Mouse (Mus musculus) lung, adult 2 months (tissue): Measurements from ENCODE around the gene Bcl3. TPM values are rescaled to one million over a fixed set of nuclear protein-coding genes. Genes with fewer than 3 reads are reported as not detected.
A peak's percentile ranks its signal among the peaks of the same experiment; 100 is the strongest.

Experiments
- DNase-seq: peaks from one replicate; pipeline ENCODE4 v3.0.0; 2022
- H3K4me1 ChIP-seq: fragments of 200-500 bp; 2 replicates; pipeline ENCODE4 v1.6.1; 2011; ENCODE audit warnings: low read length; ENCODE audit not compliant: control insufficient read depth, insufficient read depth
- H3K4me3 ChIP-seq: fragments of 200-500 bp; replicated peaks from 2 replicates; pipeline ENCODE3; 2011; ENCODE audit warnings: low read depth, mild to moderate bottlenecking, control low read depth, low read length; ENCODE audit errors: extremely low read depth
- CTCF ChIP-seq: fragments of 200-500 bp; IDR thresholded peaks from 2 replicates; pipeline ENCODE4 v1.5.1; 2011; ENCODE audit warnings: mild to moderate bottlenecking, low read length, control low read depth; ENCODE audit not compliant: insufficient read depth
- POLR2A ChIP-seq: fragments of 200-500 bp; IDR thresholded peaks from 2 replicates; pipeline ENCODE4 v1.6.1; 2011; ENCODE audit warnings: low read depth, mild to moderate bottlenecking, control low read depth, low read length, borderline replicate concordance; ENCODE audit errors: extremely low read depth
- WGBS: fragments of 180-500 bp; shearing (Covaris S2); methylation state at CpG from one replicate; pipeline ENCODE4 v1.1.7; 2018; 5-methylcytosine and 5-hydroxymethylcytosine counted together
- polyA plus RNA-seq: library from polyadenylated mRNA; depleted of rRNA; stranded (reverse); fragments of >200 nt; gene quantifications from 2 replicates; pipeline ENCODE4 v1.2.3, GENCODE M21; 2012

Gene Bcl3
- polyA plus RNA-seq, 1 experiment: 38.7 TPM

GRCm38 (mm10) chr7:19856283-19856682, 33.7 kb upstream of the Bcl3 start:
- WGBS: 80% methylated on average over 6 of the region's 6 CpGs
- TF ChIP-seq POLR2A (no peak), CTCF (no peak)
- Histone ChIP-seq H3K4me1 (no peaks in the 10 kb centered on the region; the same call in 1 of the 2 replicates), H3K4me3 (no peak overlapping the region)
- DNase-seq: no peak

- DNase-seq: no peak
- no peak for TF ChIP-seq CTCF
- TF ChIP-seq POLR2A: no peak
- Histone ChIP-seq H3K4me1 (no peaks in the 10 kb centered on the region; the same call in 1 of the 2 replicates), H3K4me3 (no peak overlapping the region)
- WGBS: 64% methylated on average over 5 of the region's 5 CpGs
Measured at GRCm38 (mm10) chr7:19855663-19856062, 33.1 kb upstream of the Bcl3 start.

GRCm38 (mm10) chr7:19853526-19853925, 31.0 kb upstream of the Bcl3 start:
- Histone ChIP-seq H3K4me1 (no peaks in the 10 kb centered on the region; the same call in 1 of the 2 replicates), H3K4me3 (no peak overlapping the region)
- no peak for DNase-seq
- TF ChIP-seq POLR2A: no peak
- no peak for TF ChIP-seq CTCF
- WGBS: 89% methylated on average over 20 of the region's 20 CpGs

DNA sequence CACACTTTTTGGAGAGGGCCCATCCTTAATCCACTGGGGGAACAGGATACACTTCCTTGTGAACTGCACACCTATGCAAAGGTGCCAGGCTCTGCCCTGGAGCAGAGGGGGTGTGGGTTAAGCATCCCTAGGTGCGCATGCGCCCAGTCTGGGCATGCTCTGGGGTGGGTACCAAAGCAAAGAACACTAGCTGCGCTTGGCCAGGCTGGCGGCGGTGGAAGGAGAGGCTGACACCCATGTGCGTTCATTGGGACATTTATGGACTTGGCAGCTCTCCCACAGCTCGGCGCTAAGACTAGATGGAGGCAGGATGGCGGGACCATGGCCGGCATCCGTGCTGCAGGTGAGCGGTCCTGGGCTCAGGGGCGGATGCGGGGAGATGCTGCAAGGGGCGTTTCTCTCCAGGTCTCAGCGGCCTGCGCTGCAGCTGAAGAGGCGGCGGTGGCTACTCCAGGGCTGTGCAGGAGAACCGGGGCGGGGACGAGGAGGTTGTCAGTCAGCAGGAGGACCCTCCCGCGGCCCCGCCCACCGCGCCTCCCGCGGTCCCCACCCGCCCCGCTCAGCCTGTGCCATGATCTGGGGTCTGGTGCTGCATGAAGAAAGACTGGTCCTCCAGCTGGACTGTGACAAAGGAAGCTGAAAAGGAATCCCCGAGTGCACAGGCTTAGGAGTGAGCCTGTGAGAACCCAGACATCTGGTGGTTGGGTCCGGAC, 29.4 kb upstream of the Bcl3 start, which contains the start of gene Gm19345:
Gm19345 (plus strand) TSS at position 146 of the 713 bp plus-strand sequence.
- DNase-seq: no peak
- H3K4me3 ChIP-seq: no peak within 1 kb of the TSS
- TF ChIP-seq POLR2A: no peak
- 4% methylated on average over 33 of the region's 33 CpGs for WGBS
- H3K4me1 ChIP-seq: no peaks in the 10 kb centered on the region; the same call in 1 of the 2 replicates

DNA sequence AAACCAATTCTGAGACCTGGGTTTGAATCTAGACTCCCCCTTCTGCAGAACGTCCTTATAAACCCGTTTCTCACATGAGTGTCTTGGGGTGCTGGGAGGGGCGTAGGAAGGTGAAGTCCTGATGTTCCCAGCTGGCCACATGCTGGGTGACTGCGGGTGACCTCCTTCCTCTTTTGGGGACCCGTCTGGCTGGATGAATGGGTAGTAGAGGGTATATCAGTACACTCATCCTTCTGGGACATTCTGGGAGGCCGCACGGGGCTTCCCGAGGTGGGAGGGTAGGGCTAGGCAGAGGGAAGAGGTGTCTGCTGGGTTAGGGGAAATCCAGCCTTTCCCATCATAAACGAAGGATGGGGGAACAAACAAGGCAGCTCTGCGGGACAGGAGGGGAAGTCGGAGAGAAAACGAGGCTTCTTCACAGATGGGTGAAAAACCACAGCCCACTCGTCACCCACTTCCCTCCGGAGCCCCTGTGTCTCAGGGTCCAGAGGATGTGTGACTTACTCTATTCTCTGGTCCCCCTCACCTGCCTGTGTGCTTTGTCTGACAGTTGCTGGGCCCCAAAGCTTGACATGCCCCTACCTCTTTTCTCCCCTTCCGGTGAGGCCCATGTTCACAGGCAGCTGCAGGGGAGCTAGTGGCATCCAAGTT, 22.1 kb upstream of the Bcl3 start:
- DNase-seq: no peak
- no peaks in the 10 kb centered on the region for H3K4me1 ChIP-seq
- H3K4me3 ChIP-seq: no peak overlapping the region
- TF ChIP-seq POLR2A (no peak), CTCF (no peak)
- 55% methylated on average over 15 of the region's 15 CpGs for WGBS

DNA sequence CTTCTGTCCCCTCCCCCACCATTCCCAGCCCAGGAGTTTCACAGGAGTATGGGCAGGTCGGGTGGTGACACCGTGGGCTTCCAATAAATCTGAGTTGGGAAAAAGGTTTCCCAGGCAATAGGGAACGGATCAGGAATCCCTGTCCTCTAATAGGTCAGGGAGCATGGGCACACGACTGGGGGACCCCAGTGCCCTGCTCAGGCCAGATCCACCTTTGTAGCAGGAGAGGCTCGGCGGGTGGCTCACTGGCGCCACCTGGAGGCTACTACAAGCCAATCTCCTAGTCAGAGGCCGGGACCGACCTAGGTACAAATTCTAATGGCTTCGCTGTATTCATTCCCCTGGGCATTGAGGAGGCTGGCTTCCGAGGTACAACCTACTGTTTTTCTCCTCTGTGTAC, 21.0 kb upstream of the Bcl3 start:
- Histone ChIP-seq H3K4me3 (no peak overlapping the region), H3K4me1 (no peaks in the 10 kb centered on the region)
- peak; percentile 77 for DNase-seq
- 7% methylated on average over 11 of the region's 11 CpGs for WGBS
- TF ChIP-seq POLR2A (no peak), CTCF (peak; percentile 74)

DNA sequence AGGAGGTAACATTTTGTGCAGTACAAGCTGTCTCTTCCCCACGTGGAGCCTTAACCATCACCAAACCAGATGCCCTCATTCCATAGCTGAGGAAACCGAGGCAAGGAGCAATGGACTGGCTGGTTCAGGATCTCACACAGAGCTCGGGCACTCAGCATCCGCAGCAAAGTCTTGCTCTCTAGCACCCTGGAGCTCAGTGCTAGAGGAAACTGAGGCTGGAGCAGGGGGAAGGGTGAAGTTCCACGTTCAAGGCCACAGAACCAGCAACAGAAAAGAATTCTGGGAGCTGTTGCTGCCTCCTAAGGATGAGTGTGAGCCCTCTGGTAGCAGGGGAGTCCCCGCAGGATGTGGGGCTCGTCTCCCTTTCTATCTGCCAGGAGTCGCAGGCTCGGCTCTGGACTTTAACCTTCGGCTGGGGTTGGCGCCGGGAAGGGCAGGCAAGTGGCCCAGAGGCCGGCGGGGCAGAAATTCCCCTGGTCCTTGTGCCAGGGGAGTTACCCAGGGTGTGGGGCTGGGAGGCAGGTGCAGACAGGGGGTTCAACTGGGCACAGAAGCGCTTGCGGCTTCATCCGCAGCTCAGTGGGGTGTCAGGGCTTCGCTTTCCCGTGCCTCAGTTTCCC, 20.4 kb upstream of the Bcl3 start:
- 39% methylated on average over 19 of the region's 19 CpGs for WGBS
- no peak for DNase-seq
- Histone ChIP-seq H3K4me1 (no peaks in the 10 kb centered on the region), H3K4me3 (no peak overlapping the region)
- TF ChIP-seq POLR2A (no peak), CTCF (no peak)

DNA sequence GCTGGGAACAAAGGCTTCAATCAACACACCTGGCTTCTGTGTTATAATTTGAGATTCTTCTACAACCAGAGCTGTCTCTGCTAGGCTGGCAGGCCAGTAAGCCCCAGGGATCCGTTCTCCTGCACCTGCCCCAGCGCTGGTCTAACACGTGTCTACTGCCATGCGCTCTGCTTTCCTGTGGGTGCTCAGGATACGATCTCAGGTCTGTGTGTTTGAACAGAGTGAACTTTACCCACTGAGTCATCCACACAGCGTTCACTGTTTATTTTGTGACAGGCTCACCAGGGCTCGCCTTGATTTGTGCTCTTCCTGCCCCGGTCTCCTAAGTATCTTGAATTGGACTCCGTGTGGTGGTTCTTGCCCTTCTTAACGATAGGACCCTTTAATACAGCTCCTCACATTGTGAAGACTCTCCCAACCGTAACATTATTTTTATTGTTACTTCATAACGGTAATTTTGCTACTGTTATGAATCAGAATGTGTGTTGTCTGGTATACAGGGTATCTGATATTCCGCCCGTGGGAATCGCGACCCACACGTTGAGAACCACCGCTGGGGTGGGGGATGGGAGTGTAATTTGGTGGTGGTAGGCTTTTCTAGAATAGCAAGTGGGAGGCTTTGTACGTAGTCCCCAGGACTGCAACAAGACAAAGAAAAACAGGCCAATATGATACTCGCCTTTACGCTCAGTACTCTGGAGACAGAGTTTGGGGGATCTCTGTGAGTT, 19.3 kb upstream of the Bcl3 start:
- WGBS: 64% methylated on average over 21 of the region's 21 CpGs
- Histone ChIP-seq H3K4me1 (no peaks in the 10 kb centered on the region), H3K4me3 (no peak overlapping the region)
- no peak for DNase-seq
- no peak for TF ChIP-seq POLR2A
- TF ChIP-seq CTCF: no peak

DNA sequence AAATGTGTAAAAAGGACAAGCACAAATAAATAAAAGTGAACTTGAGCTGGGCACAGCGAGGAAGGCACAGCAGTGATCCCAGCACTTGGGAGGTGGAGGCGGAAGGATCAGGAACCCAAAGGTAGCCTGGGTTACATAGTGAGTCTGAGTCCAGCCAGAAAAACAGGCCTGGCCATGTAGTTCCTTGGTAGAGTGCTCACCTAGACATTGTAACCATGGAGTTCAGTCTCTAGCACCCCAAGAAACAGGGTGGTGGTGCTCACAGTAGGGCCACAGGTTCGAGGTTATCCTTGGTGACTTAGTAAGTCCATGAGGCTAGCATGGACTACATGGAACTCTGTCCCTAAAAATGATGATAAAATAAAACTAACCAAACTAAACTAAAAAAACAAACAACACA, 18.4 kb upstream of the Bcl3 start:
- 81% methylated on average over 3 of the region's 3 CpGs for WGBS
- no peak for DNase-seq
- H3K4me3 ChIP-seq: no peak overlapping the region
- no peaks in the 10 kb centered on the region for H3K4me1 ChIP-seq
- TF ChIP-seq POLR2A: no peak
